Mouse (Mus musculus) ES-E14 (cell line): Measurements from ENCODE around the gene Snx3.

Experiments used
- MAFK ChIP-seq: IDR thresholded peaks from 2 replicates; pipeline ENCODE4 v1.6.1; 2014; ENCODE audit warnings: mild to moderate bottlenecking, low read depth, low read length, inconsistent platforms; ENCODE audit not compliant: insufficient read depth
- ZC3H11A ChIP-seq: IDR thresholded peaks from 2 replicates; pipeline ENCODE4 v1.6.1; 2012; ENCODE audit warnings: low read depth, mild to moderate bottlenecking, inconsistent platforms, low read length, borderline replicate concordance
- ZNF384 ChIP-seq: IDR thresholded peaks from 2 replicates; pipeline ENCODE4 v1.6.1; 2012; ENCODE audit warnings: low read depth, low read length, inconsistent platforms

DNA sequence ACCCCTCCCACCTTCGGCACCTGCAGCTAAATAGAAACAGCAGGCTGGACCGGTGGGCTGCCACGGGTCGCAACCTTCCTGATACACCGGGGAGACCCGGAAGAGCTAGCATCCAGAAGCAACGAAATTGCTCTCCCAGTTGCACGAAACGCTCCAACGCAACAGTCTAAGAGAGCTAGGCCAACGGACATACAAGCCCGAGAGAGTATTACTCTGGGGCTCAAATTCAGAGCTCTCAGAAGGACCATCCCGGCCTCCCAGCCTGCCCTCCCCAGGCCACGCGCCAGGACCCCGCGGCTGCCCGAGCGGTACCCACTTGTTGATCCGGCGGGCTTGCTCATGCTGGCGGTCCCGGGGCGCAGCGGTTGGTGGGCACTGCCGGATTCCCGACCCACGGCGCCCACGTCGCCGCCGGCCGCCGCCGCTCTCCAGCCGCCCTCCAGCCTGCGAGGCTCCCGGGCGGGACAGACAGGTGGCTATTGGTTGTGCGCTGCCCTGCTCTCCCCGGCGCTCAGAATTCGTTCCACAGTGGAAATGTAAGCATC, 80.8 kb downstream of the Snx3 start:
- TF ChIP-seq ZNF384 (no peak), MAFK (no peak), ZC3H11A (no peak)
